In genomic region chr10:61051993-61052613, GRCm38 (mm10) we compare ENCODE assay signal across 9 mouse cellular contexts. TPM values are rescaled to one million over a fixed set of nuclear protein-coding genes. Genes with fewer than 3 reads are reported as not detected.
DNase-seq lines count a peak whose midpoint lies in the region; ATAC-seq lines count a peak whose summit lies in the region.
"Had no signal": no experiment of that assay in that cellular context is flagged by ENCODE, and none has a peak within 500 bp of the region (broad histone marks: within the 10 kb centered on the region; RNA-seq: fewer than 3 reads in every experiment).

No protein-coding gene starts in this region.

- DNase-seq in MEL-GATA-1-ER (ENCODE audit: extremely low read depth, low read depth), result peak; percentile 7
- DNase-seq in adrenal gland, postnatal 4 days (ENCODE audit: low spot score in 2 of 2), result peak; percentile 22 to 29
- peak; percentile 89 for DNase-seq in embryonic facial prominence, embryonic 11.5 days (ENCODE audit: low spot score)
- DNase-seq in heart, postnatal 10 days, result peak; percentile 71 to 85
- DNase-seq in layer of hippocampus, adult 18-20 months (ENCODE audit: low spot score in 2 of 2), result peak; percentile 43 to 84
- peak; percentile 79 for DNase-seq in lung, postnatal 14 days
- peak; percentile 78 for DNase-seq in retina, postnatal 1 day

- no peak overlapping the region for H3K9ac ChIP-seq in embryonic facial prominence, embryonic 11.5 days (replicated peaks; ENCODE audit: low read length)
- H3K9ac ChIP-seq: limb, embryonic 12.5 days had no signal

- no peaks in the 10 kb centered on the region for H3K36me3 ChIP-seq in embryonic facial prominence, embryonic 11.5 days (replicated peaks; ENCODE audit: control insufficient read depth, insufficient read depth, low read depth, low read length)
- H3K36me3 ChIP-seq: limb, embryonic 12.5 days had no signal

- H3K9me3 ChIP-seq in embryonic facial prominence, embryonic 11.5 days (replicated peaks; ENCODE audit: control insufficient read depth, low read length), result no peaks in the 10 kb centered on the region

- H3K27ac ChIP-seq in embryonic facial prominence, embryonic 11.5 days (replicated peaks; ENCODE audit: low read depth, low read length), result no peak overlapping the region
- H3K27ac ChIP-seq: limb, embryonic 12.5 days had no signal

- H3K27me3 ChIP-seq in embryonic facial prominence, embryonic 11.5 days (ENCODE audit: control insufficient read depth, insufficient read depth, low read length), result no peaks in the 10 kb centered on the region

- H3K4me1 ChIP-seq in embryonic facial prominence, embryonic 11.5 days (ENCODE audit: control insufficient read depth, insufficient read depth, low read length), result no peaks in the 10 kb centered on the region
- H3K4me1 ChIP-seq: limb, embryonic 12.5 days had no signal

- no peak overlapping the region for H3K4me2 ChIP-seq in embryonic facial prominence, embryonic 11.5 days (ENCODE audit: low read depth, low read length)
- H3K4me2 ChIP-seq: limb, embryonic 12.5 days had no signal

- H3K4me3 ChIP-seq in embryonic facial prominence, embryonic 11.5 days (ENCODE audit: low read depth, low read length), result no peak overlapping the region
- H3K4me3 ChIP-seq: limb, embryonic 12.5 days had no signal

- 60% methylated on average over 14 of the region's 14 CpGs for WGBS in embryonic facial prominence, embryonic 11.5 days

- ATAC-seq in embryonic facial prominence, embryonic 11.5 days (replicated peaks; ENCODE audit: insufficient number of reproducible peaks, low FRiP score, low TSS enrichment, low read depth), result 0 out of 2 replicates have a peak, but pooled peaks have one; percentile 70
- ATAC-seq in activated CD4-positive, CD25-positive, alpha-beta regulatory T cell, adult 4 months, result no peak

- intact Hi-C loops in heart, postnatal 10 days (cut with DNase I), result loop anchor here (1.0 kb wide), 2 partner anchors 217 to 273 kb away; no protein-coding TSS in a partner anchor

RNA-seq across cellular contexts. Expression of gene Pcbd1, which starts 37.0 kb away (rescaled TPM):
- 10 to 100 TPM; 57.4 to 69.1 TPM for total RNA-seq in adrenal gland, postnatal 4 days (2021)
- 16.4 and 19.1 TPM in 2 replicates for polyA plus RNA-seq in embryonic facial prominence, embryonic 11.5 days (2014; fragmentation: Nextera tagmentation; extraction: Ambion mirVana)
- total RNA-seq in heart, postnatal 10 days (2021), result 1 to 10 TPM; 7.6 to 8.4 TPM
- 10 to 100 TPM; 13.0 to 13.5 TPM for total RNA-seq in layer of hippocampus, adult 18-20 months (2021)
- not detected for polyA plus RNA-seq in activated CD4-positive, CD25-positive, alpha-beta regulatory T cell, adult 4 months (2017; shearing (Covaris generic))

Comparison
In these comparisons a context has a peak if more than half of its experiments do, and no peak if none do; other contexts are left out.
1. DNase-seq: peak in every context shown above with its lines; median percentile 89 in embryonic facial prominence, embryonic 11.5 days; 79 in lung, postnatal 14 days; 78 in heart, postnatal 10 days; 78 in retina, postnatal 1 day; 64 in layer of hippocampus, adult 18-20 months; 26 in adrenal gland, postnatal 4 days; 7 in MEL-GATA-1-ER.
2. RNA of gene Pcbd1, which starts 37.0 kb away (total RNA-seq): 57.4 to 69.1 TPM in adrenal gland, postnatal 4 days; 13.0 to 13.5 TPM in layer of hippocampus, adult 18-20 months and 7.6 to 8.4 TPM in heart, postnatal 10 days; every median in the first group is over 4 times any median in the second.